Mouse (Mus musculus): Measurements from ENCODE around the gene Pan3.

Gene Pan3

GRCm38 (mm10) chr5:147429535-147430305, at the start of gene Pan3:
Pan3 (plus strand) TSS chr5:147430161.
- in situ Hi-C loops (cut with MboI): no loop called here

- in situ Hi-C loops (cut with MboI): no loop called here
Observed at GRCm38 (mm10) chr5:147381396-147381795, 48.6 kb upstream of the Pan3 start.

GRCm38 (mm10) chr5:147386865-147387264, 43.1 kb upstream of the Pan3 start:
- in situ Hi-C loops (cut with MboI): no loop called here

- in situ Hi-C loops (cut with MboI): no loop called here
Observed at GRCm38 (mm10) chr5:147388376-147389008, 41.5 kb upstream of the Pan3 start.

- in situ Hi-C loops (cut with MboI): no loop called here
Observed at GRCm38 (mm10) chr5:147389052-147389451, 40.9 kb upstream of the Pan3 start.

- in situ Hi-C loops (cut with MboI): no loop called here
Observed at GRCm38 (mm10) chr5:147390772-147391171, 39.2 kb upstream of the Pan3 start.

- in situ Hi-C loops (cut with MboI): no loop called here
Observed at GRCm38 (mm10) chr5:147392667-147393213, 37.2 kb upstream of the Pan3 start.

- in situ Hi-C loops (cut with MboI): no loop called here
Observed at GRCm38 (mm10) chr5:147395050-147395449, 34.9 kb upstream of the Pan3 start.

- in situ Hi-C loops (cut with MboI): no loop called here
Observed at GRCm38 (mm10) chr5:147399843-147400504, 30.0 kb upstream of the Pan3 start, which contains the start of gene Flt3. Flt3 (minus strand) TSS chr5:147400489.

GRCm38 (mm10) chr5:147400505-147400979, 29.4 kb upstream of the Pan3 start:
- in situ Hi-C loops (cut with MboI): no loop called here

- in situ Hi-C loops (cut with MboI): no loop called here
Observed at GRCm38 (mm10) chr5:147401024-147401423, 28.9 kb upstream of the Pan3 start.

GRCm38 (mm10) chr5:147402505-147402904, 27.5 kb upstream of the Pan3 start:
- in situ Hi-C loops (cut with MboI): no loop called here

GRCm38 (mm10) chr5:147406135-147406534, 23.8 kb upstream of the Pan3 start:
- in situ Hi-C loops (cut with MboI): no loop called here

- in situ Hi-C loops (cut with MboI): no loop called here
Observed at GRCm38 (mm10) chr5:147408731-147409130, 21.2 kb upstream of the Pan3 start.

GRCm38 (mm10) chr5:147410585-147410984, 19.4 kb upstream of the Pan3 start:
- in situ Hi-C loops (cut with MboI): no loop called here

GRCm38 (mm10) chr5:147417986-147418385, 12.0 kb upstream of the Pan3 start:
- in situ Hi-C loops (cut with MboI): no loop called here

GRCm38 (mm10) chr5:147418394-147419121, 11.4 kb upstream of the Pan3 start:
- in situ Hi-C loops (cut with MboI): no loop called here

GRCm38 (mm10) chr5:147423612-147424011, 6.3 kb upstream of the Pan3 start:
- in situ Hi-C loops (cut with MboI): no loop called here

- in situ Hi-C loops (cut with MboI): no loop called here
Observed at GRCm38 (mm10) chr5:147426048-147426805, 3.7 kb upstream of the Pan3 start.

GRCm38 (mm10) chr5:147430361-147430935, 487 bp downstream of the Pan3 start:
- in situ Hi-C loops (cut with MboI): no loop called here
